Mouse (Mus musculus): Measurements from ENCODE around the gene Eif2ak4. TPM values are rescaled to one million over a fixed set of nuclear protein-coding genes. Genes with fewer than 3 reads are reported as not detected.

Gene Eif2ak4
- polyA plus RNA-seq, 1 experiment = 12.6 TPM

- no peak for DNase-seq (ENCODE audit: low read depth)
Observed at GRCm38 (mm10) chr2:118463480-118463879, 75.1 kb downstream of the Eif2ak4 start.

DNA sequence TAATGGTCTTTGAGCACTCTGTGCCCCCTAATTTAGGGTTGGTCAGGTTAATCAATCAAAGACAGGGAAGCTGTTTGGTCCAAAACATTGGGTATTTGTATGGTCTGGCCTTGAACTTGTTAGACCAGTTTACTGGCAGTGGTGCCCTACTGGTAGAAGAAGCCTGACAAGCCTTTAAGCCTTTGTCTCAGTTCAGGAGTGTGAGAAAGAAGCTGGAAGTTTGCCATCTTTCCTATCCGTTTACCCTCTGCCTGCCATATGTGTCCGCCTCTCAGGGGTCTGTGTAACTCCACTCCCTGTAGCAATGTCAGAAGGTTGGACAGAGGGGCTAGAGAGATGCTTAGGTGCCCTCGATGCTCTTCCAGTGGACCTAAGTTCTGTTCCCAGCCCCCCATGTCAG, 76.0 kb downstream of the Eif2ak4 start:
- no peak for DNase-seq (ENCODE audit: low read depth)

DNA sequence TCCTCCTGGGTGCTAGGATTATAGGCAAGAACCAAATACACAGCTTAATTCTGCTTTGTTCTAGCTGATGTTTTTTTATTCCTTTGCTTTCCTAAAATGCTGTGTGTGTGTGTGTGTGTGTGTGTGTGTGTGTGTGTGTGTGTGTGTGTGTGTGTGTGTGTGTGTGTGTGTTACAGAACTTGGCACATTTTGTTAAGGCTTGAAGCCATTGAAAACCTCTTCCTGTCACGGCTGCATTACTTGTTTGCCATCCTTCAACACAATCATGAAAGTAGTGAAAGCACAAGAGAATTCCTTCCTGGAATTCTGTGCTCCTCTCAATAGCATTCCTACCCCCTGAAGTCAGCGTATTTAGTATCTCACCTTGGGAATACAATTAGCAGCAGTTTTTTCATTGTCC, 77.5 kb downstream of the Eif2ak4 start:
- no peak for DNase-seq (ENCODE audit: low read depth)

GRCm38 (mm10) chr2:118466601-118467000, 78.2 kb downstream of the Eif2ak4 start:
- DNase-seq (ENCODE audit: low read depth) = no peak

- no peak for DNase-seq (ENCODE audit: low read depth)
Observed at GRCm38 (mm10) chr2:118468354-118468753, 79.9 kb downstream of the Eif2ak4 start.

- DNase-seq (ENCODE audit: low read depth) = no peak
Observed at GRCm38 (mm10) chr2:118478833-118479549, 90.6 kb downstream of the Eif2ak4 start.

DNA sequence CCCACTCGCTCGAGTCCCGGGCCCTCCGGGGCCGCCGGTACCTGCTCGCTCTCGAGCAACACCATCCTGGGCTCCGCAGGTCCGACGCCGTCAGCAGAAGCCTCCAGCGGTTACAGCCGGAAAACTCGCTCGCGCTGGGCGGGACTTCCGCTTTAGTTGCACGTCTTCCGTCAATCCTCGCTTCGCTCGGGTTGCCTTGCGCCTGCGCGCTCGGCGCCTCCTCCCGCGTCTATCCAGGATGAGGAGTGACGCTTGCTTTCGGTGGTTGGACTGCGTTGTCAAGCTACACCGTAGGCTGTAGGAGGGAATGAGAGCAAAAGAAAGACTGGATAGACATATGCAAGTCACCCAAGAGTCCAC, 91.1 kb downstream of the Eif2ak4 start, which contains the start of gene Srp14:
Gene Srp14, minus strand, starts transcription at position 162 of the 360 bp plus-strand sequence.
- no peak for DNase-seq (ENCODE audit: low read depth)

- no peak for DNase-seq (ENCODE audit: low read depth)
Observed at GRCm38 (mm10) chr2:118480886-118481285, 92.5 kb downstream of the Eif2ak4 start.

- no peak for DNase-seq (ENCODE audit: low read depth)
Observed at GRCm38 (mm10) chr2:118483032-118483431, 94.6 kb downstream of the Eif2ak4 start.

- no peak for DNase-seq (ENCODE audit: low read depth)
Observed at GRCm38 (mm10) chr2:118484386-118484898, 96.0 kb downstream of the Eif2ak4 start.

- DNase-seq (ENCODE audit: low read depth) = no peak
Observed at GRCm38 (mm10) chr2:118485415-118485814, 97.0 kb downstream of the Eif2ak4 start.

DNA sequence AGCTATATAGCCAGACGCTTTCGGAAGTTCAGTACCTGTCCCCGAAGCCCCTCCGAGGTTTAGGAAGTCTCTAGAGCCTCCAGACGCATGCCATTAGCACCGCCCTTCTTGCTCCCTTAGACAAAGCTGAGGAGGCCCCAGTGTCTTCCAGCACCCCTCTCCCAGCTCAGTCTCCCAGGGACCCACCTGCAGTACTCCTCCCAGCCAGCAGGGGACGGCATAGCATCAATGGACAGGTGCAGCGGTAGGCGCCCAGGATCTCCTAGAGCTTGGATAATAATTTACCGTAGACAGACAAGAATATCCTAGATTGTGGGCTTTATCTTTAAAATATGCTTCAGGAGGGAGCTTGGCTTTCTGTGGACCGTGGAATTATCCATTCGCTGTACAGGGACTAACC, 98.5 kb downstream of the Eif2ak4 start:
- DNase-seq (ENCODE audit: low read depth) = no peak

- DNase-seq (ENCODE audit: low read depth) = no peak
Observed at GRCm38 (mm10) chr2:118487806-118488205, 99.4 kb downstream of the Eif2ak4 start.

DNA sequence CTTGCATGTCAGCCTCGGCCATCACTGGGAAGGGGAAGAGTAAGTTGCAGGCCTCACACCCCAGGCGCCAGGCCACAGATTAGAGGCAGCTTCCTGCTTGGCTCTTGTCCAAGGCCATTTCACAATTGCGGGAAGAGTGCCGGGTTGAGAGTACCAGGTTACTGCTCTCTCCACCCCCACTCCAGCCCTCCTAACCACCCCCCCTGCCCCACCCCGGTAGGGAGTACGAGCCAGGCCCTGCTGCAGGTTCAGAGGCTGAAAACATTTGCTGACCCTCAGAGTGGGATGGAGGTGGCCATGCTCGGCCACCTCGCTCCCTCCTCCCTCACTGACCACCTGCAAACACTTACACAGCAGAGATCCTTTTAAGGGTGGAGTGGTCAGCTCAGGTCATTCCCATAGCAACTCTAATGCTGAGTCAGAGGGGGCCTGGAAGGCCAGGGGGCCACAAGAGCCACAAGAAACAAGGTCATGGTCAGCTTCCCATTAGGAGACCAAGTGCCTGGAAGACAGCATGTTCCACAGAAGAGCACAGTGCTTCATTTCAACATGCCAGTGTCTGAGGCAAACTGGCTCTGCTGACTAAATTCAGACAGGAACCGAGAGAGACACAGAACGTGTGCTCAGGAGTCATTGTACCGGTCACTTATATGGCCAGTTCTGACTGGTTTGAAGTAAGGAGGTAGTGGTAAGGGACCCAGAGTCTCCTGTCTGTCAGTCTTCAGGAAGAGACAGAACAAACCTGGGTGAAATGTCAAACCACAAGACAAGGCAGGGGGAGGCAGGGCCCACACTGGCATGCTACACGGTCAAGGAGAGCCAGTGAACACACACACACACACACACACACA, 102.0 kb downstream of the Eif2ak4 start:
- no peak for DNase-seq (ENCODE audit: low read depth)

DNA sequence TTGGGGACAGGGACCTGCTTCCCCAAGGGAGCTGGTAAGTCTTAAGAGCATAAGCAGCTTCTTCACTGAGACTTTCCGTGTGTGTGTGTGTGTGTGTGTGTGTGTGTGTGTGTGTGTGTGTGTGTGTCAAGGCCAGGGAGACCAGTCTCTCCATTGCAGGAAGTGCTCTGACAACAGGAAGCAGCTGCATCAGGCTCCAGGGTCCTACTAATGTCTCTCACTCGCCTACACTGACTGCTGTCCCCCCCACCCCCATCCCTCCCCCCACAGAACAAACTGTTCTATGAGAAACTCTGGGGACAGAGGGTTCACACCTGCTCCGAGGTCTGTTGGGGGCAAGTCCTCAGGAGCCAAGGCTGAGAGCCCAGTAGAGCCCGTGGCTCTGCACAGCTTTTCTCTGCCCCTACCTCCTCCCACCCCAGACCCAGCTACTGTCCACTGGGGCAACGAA, 102.9 kb downstream of the Eif2ak4 start:
- DNase-seq (ENCODE audit: low read depth) = no peak

- no peak for DNase-seq (ENCODE audit: low read depth)
Observed at GRCm38 (mm10) chr2:118491741-118492395, 103.5 kb downstream of the Eif2ak4 start.

DNA sequence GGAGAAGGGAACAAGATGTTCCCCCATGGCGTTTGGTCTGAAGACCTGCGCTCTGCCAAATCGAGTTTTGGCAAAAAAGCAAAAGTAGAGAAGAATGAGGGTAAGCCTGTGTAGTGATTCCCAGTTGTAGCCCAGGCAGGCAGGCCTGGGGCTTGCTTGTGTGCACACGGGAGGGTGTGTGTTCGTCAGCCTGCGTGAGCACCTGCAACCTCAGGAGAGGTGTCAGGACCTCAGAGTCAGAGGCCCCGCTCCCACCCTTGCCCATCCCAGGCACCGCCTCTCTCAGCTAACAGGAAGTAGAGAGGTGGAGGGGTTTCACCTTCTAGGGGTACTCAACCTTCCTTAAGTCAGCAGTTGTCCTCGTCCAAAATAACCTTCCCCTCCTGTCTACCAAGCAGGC, 106.6 kb downstream of the Eif2ak4 start:
- DNase-seq (ENCODE audit: low read depth) = no peak

DNA sequence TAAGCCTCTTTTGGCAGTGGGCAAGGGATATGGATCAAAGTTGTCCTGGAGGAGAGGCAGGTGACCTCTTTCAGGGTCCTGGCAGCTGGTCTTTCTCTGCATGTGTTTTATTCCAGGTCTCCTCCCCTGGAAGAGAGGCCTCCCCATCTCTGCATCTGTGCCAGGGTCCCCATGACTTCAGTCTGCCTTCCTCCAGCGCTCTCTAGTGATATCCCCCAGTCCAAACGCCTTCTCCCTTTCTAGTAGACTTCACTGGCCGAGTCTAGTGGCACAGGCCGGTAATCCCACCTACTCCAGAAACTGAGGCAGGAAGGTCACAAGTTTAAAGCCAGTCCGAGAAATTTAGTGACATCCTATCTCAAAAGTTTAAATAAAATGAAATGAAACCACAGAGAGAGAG, 109.5 kb downstream of the Eif2ak4 start:
- no peak for DNase-seq (ENCODE audit: low read depth)

- no peak for DNase-seq (ENCODE audit: low read depth)
Observed at GRCm38 (mm10) chr2:118498476-118498875, 110.1 kb downstream of the Eif2ak4 start.

DNA sequence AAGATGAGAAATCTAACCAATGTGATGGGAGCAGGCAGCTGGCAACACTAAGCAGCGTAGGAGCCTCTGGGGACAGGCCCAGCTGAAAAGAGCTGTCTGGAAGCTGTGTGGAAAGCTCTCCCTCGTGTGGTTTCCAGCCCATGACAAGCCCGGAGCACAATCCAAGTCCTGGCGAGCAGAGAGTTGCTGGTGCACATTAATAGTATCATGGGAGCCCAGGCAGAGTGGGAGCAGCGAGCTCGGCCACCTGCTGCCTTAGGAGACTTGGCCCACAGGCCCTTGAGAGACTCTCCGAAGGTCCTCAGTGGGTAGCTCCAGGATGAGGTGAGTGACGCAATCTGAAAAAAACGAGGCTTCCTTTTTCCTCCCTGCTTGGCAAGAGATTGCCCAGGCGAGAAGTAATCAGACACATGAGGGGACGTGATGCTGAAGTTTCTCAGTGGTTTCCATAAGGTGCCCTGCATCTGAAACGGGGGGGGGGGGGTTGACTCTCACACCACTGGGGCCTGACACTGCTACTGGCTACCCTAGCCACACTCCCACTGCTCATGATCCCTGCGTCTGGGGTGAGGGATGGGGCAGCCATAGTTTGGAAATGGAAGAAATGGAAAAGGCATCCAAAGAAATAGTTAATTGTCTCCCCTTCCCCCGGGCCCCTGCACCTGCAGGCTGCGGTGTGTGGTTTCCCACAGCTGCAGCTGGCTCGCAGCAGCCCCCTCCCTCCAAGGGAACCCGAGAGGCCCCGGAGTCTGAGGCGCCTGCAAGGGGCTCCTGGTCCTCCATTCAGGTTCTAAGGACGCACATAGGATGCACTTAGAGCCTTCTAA, 110.9 kb downstream of the Eif2ak4 start:
- no peak for DNase-seq (ENCODE audit: low read depth)

DNA sequence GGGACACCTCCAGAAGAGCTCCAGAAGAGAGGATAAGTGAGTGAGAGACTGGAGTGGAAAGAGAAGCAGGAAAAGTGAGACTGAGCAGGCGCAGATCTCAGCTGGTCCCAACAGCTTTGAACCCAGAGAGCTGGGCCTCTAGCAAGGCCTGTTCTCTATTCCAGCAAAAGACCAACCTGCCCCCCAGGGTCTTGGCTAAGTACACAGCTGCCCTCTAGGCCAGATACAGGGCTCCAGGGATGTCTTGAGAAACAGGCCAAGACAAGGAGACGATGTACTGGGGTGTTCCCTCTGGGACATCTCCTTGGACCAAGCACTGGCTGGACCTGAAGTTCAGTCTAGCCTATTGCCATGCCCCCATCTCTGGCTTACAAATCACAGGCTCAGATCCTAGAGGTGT, 111.8 kb downstream of the Eif2ak4 start:
- DNase-seq (ENCODE audit: low read depth) = no peak
